Mouse (Mus musculus): ENCODE measurements around the gene Dek. TPM values are rescaled to one million over a fixed set of nuclear protein-coding genes. Genes with fewer than 3 reads are reported as not detected.
A peak's percentile ranks its signal among the peaks of the same experiment; 100 is the strongest.

Gene Dek
- polyA plus RNA-seq, 1 experiment from 2014 or later: 226 TPM

- peak within 1 kb of the TSS; percentile 98 for H3K4me2 ChIP-seq (ENCODE audit: low read length)
- H3K27ac ChIP-seq (ENCODE audit: low read depth): no peak within 1 kb of the TSS
- peak within 1 kb of the TSS; percentile 34 for H3K9ac ChIP-seq (ENCODE audit: low read length)
- 2% methylated on average over 52 of the region's 55 CpGs for WGBS
- peak within 1 kb of the TSS; percentile 46 for H3K4me3 ChIP-seq (ENCODE audit: low read depth, low read length)
- 0 out of 2 replicates have a peak, but pooled peaks cover 7% of the 10 kb centered on the region for H3K4me1 ChIP-seq (replicated peaks; ENCODE audit: control insufficient read depth, insufficient read depth, low read length)
- peaks cover 12% of the 10 kb centered on the region for H3K27me3 ChIP-seq (replicated peaks; ENCODE audit: control insufficient read depth, insufficient read depth, low read length)
- H3K9me3 ChIP-seq (ENCODE audit: control insufficient read depth, low read length): no peaks in the 10 kb centered on the region
- no peak for ATAC-seq (replicated peaks; ENCODE audit: low FRiP score, low TSS enrichment, low read depth)
- H3K36me3 ChIP-seq (ENCODE audit: control insufficient read depth, insufficient read depth, low read length): no peaks in the 10 kb centered on the region
- DNase-seq (ENCODE audit: low spot score): peak; percentile 74
Measured at GRCm38 (mm10) chr13:47122537-47123430, 16.8 kb upstream of the Dek start, which contains the start of gene Rnf144b. Gene Rnf144b, plus strand, starts transcription at chr13:47122656.

GRCm38 (mm10) chr13:47121333-47121889, 15.4 kb upstream of the Dek start:
- ATAC-seq (replicated peaks; ENCODE audit: low FRiP score, low TSS enrichment, low read depth) (no peak), DNase-seq (ENCODE audit: low spot score) (peak; percentile 48)
- Histone ChIP-seq H3K9ac (ENCODE audit: low read length) (no peak overlapping the region), H3K4me2 (ENCODE audit: low read length) (no peak overlapping the region), H3K4me3 (ENCODE audit: low read depth, low read length) (no peak overlapping the region), H3K27me3 (replicated peaks; ENCODE audit: control insufficient read depth, insufficient read depth, low read length) (peaks cover 12% of the 10 kb centered on the region), H3K27ac (ENCODE audit: low read depth) (no peak overlapping the region), H3K9me3 (ENCODE audit: control insufficient read depth, low read length) (no peaks in the 10 kb centered on the region), H3K4me1 (replicated peaks; ENCODE audit: control insufficient read depth, insufficient read depth, low read length) (0 out of 2 replicates have a peak, but pooled peaks cover 7% of the 10 kb centered on the region), H3K36me3 (ENCODE audit: control insufficient read depth, insufficient read depth, low read length) (no peaks in the 10 kb centered on the region)
- WGBS: 46% methylated on average over 12 of the region's 12 CpGs

GRCm38 (mm10) chr13:47116000-47116399, 10.0 kb upstream of the Dek start:
- no peak overlapping the region for H3K4me2 ChIP-seq (ENCODE audit: low read length)
- no peaks in the 10 kb centered on the region for H3K36me3 ChIP-seq (ENCODE audit: control insufficient read depth, insufficient read depth, low read length)
- H3K4me3 ChIP-seq (ENCODE audit: low read depth, low read length): no peak overlapping the region
- H3K27ac ChIP-seq (ENCODE audit: low read depth): no peak overlapping the region
- no peak overlapping the region for H3K9ac ChIP-seq (ENCODE audit: low read length)
- DNase-seq (ENCODE audit: low spot score) (no peak), ATAC-seq (replicated peaks; ENCODE audit: low FRiP score, low TSS enrichment, low read depth) (no peak)
- no peaks in the 10 kb centered on the region for H3K9me3 ChIP-seq (ENCODE audit: control insufficient read depth, low read length)
- no peaks in the 10 kb centered on the region; the same call in 1 of the 2 replicates for H3K27me3 ChIP-seq (replicated peaks; ENCODE audit: control insufficient read depth, insufficient read depth, low read length)
- H3K4me1 ChIP-seq (replicated peaks; ENCODE audit: control insufficient read depth, insufficient read depth, low read length): 0 out of 2 replicates have a peak, but pooled peaks cover 3% of the 10 kb centered on the region
- 86% methylated on average over 3 of the region's 3 CpGs for WGBS

- 60% methylated on average over 3 of the region's 3 CpGs for WGBS
- Histone ChIP-seq H3K36me3 (ENCODE audit: control insufficient read depth, insufficient read depth, low read length) (no peaks in the 10 kb centered on the region), H3K4me2 (ENCODE audit: low read length) (no peak overlapping the region), H3K27me3 (replicated peaks; ENCODE audit: control insufficient read depth, insufficient read depth, low read length) (no peaks in the 10 kb centered on the region), H3K9me3 (ENCODE audit: control insufficient read depth, low read length) (no peaks in the 10 kb centered on the region), H3K9ac (ENCODE audit: low read length) (no peak overlapping the region), H3K4me1 (replicated peaks; ENCODE audit: control insufficient read depth, insufficient read depth, low read length) (0 out of 2 replicates have a peak, but pooled peaks cover 3% of the 10 kb centered on the region), H3K27ac (ENCODE audit: low read depth) (no peak overlapping the region), H3K4me3 (ENCODE audit: low read depth, low read length) (no peak overlapping the region)
- no peak for ATAC-seq (replicated peaks; ENCODE audit: low FRiP score, low TSS enrichment, low read depth)
- DNase-seq (ENCODE audit: low spot score): no peak
Measured at GRCm38 (mm10) chr13:47112924-47113323, 6.9 kb upstream of the Dek start.

GRCm38 (mm10) chr13:47112056-47112455, 6.1 kb upstream of the Dek start:
- no peaks in the 10 kb centered on the region for H3K27me3 ChIP-seq (replicated peaks; ENCODE audit: control insufficient read depth, insufficient read depth, low read length)
- H3K27ac ChIP-seq (ENCODE audit: low read depth): no peak overlapping the region
- DNase-seq (ENCODE audit: low spot score) (peak; percentile 39), ATAC-seq (replicated peaks; ENCODE audit: low FRiP score, low TSS enrichment, low read depth) (no peak)
- H3K36me3 ChIP-seq (ENCODE audit: control insufficient read depth, insufficient read depth, low read length): no peaks in the 10 kb centered on the region
- H3K4me2 ChIP-seq (ENCODE audit: low read length): no peak overlapping the region
- no peak overlapping the region for H3K9ac ChIP-seq (ENCODE audit: low read length)
- H3K9me3 ChIP-seq (ENCODE audit: control insufficient read depth, low read length): no peaks in the 10 kb centered on the region
- 0 out of 2 replicates have a peak, but pooled peaks cover 3% of the 10 kb centered on the region for H3K4me1 ChIP-seq (replicated peaks; ENCODE audit: control insufficient read depth, insufficient read depth, low read length)
- no peak overlapping the region for H3K4me3 ChIP-seq (ENCODE audit: low read depth, low read length)
- 82% methylated on average over 3 of the region's 3 CpGs for WGBS

GRCm38 (mm10) chr13:47111185-47111584, 5.2 kb upstream of the Dek start:
- no peak overlapping the region for H3K4me2 ChIP-seq (ENCODE audit: low read length)
- no peaks in the 10 kb centered on the region for H3K36me3 ChIP-seq (ENCODE audit: control insufficient read depth, insufficient read depth, low read length)
- H3K9me3 ChIP-seq (ENCODE audit: control insufficient read depth, low read length): no peaks in the 10 kb centered on the region
- no peaks in the 10 kb centered on the region for H3K27me3 ChIP-seq (replicated peaks; ENCODE audit: control insufficient read depth, insufficient read depth, low read length)
- H3K27ac ChIP-seq (ENCODE audit: low read depth): no peak overlapping the region
- ATAC-seq (replicated peaks; ENCODE audit: low FRiP score, low TSS enrichment, low read depth): no peak
- DNase-seq (ENCODE audit: low spot score): no peak
- H3K4me3 ChIP-seq (ENCODE audit: low read depth, low read length): no peak overlapping the region
- no peak overlapping the region for H3K9ac ChIP-seq (ENCODE audit: low read length)
- 0 out of 2 replicates have a peak, but pooled peaks cover 3% of the 10 kb centered on the region for H3K4me1 ChIP-seq (replicated peaks; ENCODE audit: control insufficient read depth, insufficient read depth, low read length)
- WGBS: 77% methylated on average over 3 of the region's 3 CpGs

GRCm38 (mm10) chr13:47109239-47109638, 3.2 kb upstream of the Dek start:
- ATAC-seq (replicated peaks; ENCODE audit: low FRiP score, low TSS enrichment, low read depth) (no peak), DNase-seq (ENCODE audit: low spot score) (peak; percentile 38)
- H3K4me3 ChIP-seq (ENCODE audit: low read depth, low read length): no peak overlapping the region
- H3K4me2 ChIP-seq (ENCODE audit: low read length): no peak overlapping the region
- WGBS: 49% methylated on average over 2 of the region's 2 CpGs
- no peak overlapping the region for H3K9ac ChIP-seq (ENCODE audit: low read length)
- H3K9me3 ChIP-seq (ENCODE audit: control insufficient read depth, low read length): no peaks in the 10 kb centered on the region
- no peak overlapping the region for H3K27ac ChIP-seq (ENCODE audit: low read depth)
- no peaks in the 10 kb centered on the region for H3K36me3 ChIP-seq (ENCODE audit: control insufficient read depth, insufficient read depth, low read length)
- no peaks in the 10 kb centered on the region for H3K27me3 ChIP-seq (replicated peaks; ENCODE audit: control insufficient read depth, insufficient read depth, low read length)
- peaks cover 4% of the 10 kb centered on the region; the same call in 1 of the 2 replicates for H3K4me1 ChIP-seq (replicated peaks; ENCODE audit: control insufficient read depth, insufficient read depth, low read length)

GRCm38 (mm10) chr13:47106580-47106888, 533 bp upstream of the Dek start:
- H3K9me3 ChIP-seq (ENCODE audit: control insufficient read depth, low read length): no peaks in the 10 kb centered on the region
- H3K27me3 ChIP-seq (replicated peaks; ENCODE audit: control insufficient read depth, insufficient read depth, low read length): no peaks in the 10 kb centered on the region
- H3K27ac ChIP-seq (ENCODE audit: low read depth): peak overlapping the region; percentile 100
- under 1% methylated on average over 20 of the region's 20 CpGs for WGBS
- peak overlapping the region; percentile 95 for H3K9ac ChIP-seq (ENCODE audit: low read length)
- H3K4me3 ChIP-seq (ENCODE audit: low read depth, low read length): peak overlapping the region; percentile 90
- H3K36me3 ChIP-seq (ENCODE audit: control insufficient read depth, insufficient read depth, low read length): peaks cover 16% of the 10 kb centered on the region
- ATAC-seq (replicated peaks; ENCODE audit: low FRiP score, low TSS enrichment, low read depth): peak; percentile 18; the same call in 1 of the 2 replicates
- DNase-seq (ENCODE audit: low spot score): no peak
- H3K4me2 ChIP-seq (ENCODE audit: low read length): peak overlapping the region; percentile 70
- peaks cover 16% of the 10 kb centered on the region for H3K4me1 ChIP-seq (replicated peaks; ENCODE audit: control insufficient read depth, insufficient read depth, low read length)

Measured in intestine, embryonic 14.5 days (tissue).